Mouse (Mus musculus): ENCODE measurements around the gene Slc44a3.

- TF ChIP-seq MAX (IDR thresholded peaks at IDR 0.05) (no peak), CTCF (IDR thresholded peaks at IDR 0.05; ENCODE audit: control insufficient read depth, insufficient read depth, insufficient read length) (no peak)
Observed at GRCm38 (mm10) chr3:121465795-121466194, 66.4 kb downstream of the Slc44a3 start.
